Mouse (Mus musculus): ENCODE measurements around the gene Shisa3.

DNA sequence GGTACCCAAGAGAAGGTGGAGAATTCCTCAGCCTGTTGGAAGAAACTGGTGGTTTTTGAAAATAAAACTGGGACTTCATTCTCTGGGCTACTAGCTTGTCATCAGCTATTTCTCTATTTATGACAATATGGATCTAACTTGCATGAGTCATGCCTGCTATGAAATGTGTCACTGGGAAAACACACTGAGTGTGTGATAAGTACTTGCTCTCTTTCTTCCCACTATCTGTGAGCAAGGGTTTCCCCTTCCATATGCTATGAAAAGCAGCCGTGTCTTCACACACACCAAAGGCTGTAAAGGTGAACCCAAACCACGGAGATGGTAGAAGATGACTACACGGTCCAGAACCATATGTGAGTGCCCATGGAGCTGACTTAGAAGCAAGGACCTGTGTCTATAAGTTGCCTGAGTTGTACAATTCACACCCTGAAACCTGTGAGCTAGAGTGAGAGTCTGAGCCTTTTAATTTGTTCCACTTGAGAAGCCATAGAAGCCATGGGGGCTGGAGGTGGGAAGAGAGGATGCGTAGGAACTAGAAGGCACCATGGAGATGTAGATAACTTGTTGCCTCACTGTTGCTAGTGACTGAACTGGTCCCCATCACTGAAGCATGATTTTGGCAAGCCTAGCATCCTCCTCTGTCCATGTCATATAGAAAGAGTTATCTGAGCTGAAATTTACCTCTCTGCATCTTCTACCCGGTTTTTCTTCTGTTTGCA, 36.0 kb downstream of the Shisa3 start:
- TF ChIP-seq CTCF (IDR thresholded peaks at IDR 0.05; ENCODE audit: control insufficient read depth, insufficient read depth, insufficient read length), result no peak
- TF ChIP-seq FOSL1 (IDR thresholded peaks at IDR 0.05; ENCODE audit: insufficient read depth, low read length, poor library complexity, severe bottlenecking), result no peak
- no peak for TF ChIP-seq MAX (IDR thresholded peaks at IDR 0.05)
- TF ChIP-seq MYOD1 (IDR thresholded peaks at IDR 0.05; ENCODE audit: control insufficient read depth, insufficient read length, low read depth), result no peak
- no peak for TF ChIP-seq USF1 (IDR thresholded peaks at IDR 0.05; ENCODE audit: low read depth)
- TF ChIP-seq CEBPB (IDR thresholded peaks at IDR 0.05; ENCODE audit: low read depth), result no peak
- TF ChIP-seq MYOG (IDR thresholded peaks at IDR 0.05; ENCODE audit: control insufficient read depth, extremely low read depth, insufficient read length), result no peak
